Mouse (Mus musculus): ENCODE results near the gene Oxa1l. TPM values are rescaled to one million over a fixed set of nuclear protein-coding genes. Genes with fewer than 3 reads are reported as not detected.

Oxa1l gene
- polyA plus RNA-seq, 2 experiments: 52.7 to 82.1 TPM

GRCm38 (mm10) chr14:54352314-54352713, 8.3 kb upstream of the Oxa1l start:
- Histone ChIP-seq H3K4me3 (replicated peaks; ENCODE audit: low read length) (no peak overlapping the region), H3K27me3 (ENCODE audit: control insufficient read depth, insufficient read depth, low read length) (no peaks in the 10 kb centered on the region), H3K4me1 (ENCODE audit: control insufficient read depth, insufficient read depth, low read length) (no peaks in the 10 kb centered on the region), H3K27ac (replicated peaks; ENCODE audit: low read depth, low read length) (no peak overlapping the region), H3K9me3 (ENCODE audit: control insufficient read depth, low read length) (no peaks in the 10 kb centered on the region), H3K9ac (ENCODE audit: low read depth, low read length, severe bottlenecking) (no peak overlapping the region), H3K4me2 (replicated peaks; ENCODE audit: low read depth, low read length, severe bottlenecking) (no peak overlapping the region), H3K36me3 (ENCODE audit: control insufficient read depth, insufficient read depth, low read length) (no peaks in the 10 kb centered on the region)
- TF ChIP-seq POLR2A (IDR thresholded peaks at IDR 0.05; ENCODE audit: borderline replicate concordance, extremely low read depth, insufficient read depth, insufficient read length): no peak
- 81% methylated on average over 8 of the region's 8 CpGs for WGBS
- ATAC-seq (ENCODE audit: low FRiP score, low read depth) (no peak), DNase-seq (ENCODE audit: low spot score) (no peak)

- Histone ChIP-seq H3K9me3 (ENCODE audit: control insufficient read depth, low read length) (no peaks in the 10 kb centered on the region), H3K27me3 (ENCODE audit: control insufficient read depth, insufficient read depth, low read length) (no peaks in the 10 kb centered on the region), H3K4me2 (replicated peaks; ENCODE audit: low read depth, low read length, severe bottlenecking) (no peak overlapping the region), H3K9ac (ENCODE audit: low read depth, low read length, severe bottlenecking) (no peak overlapping the region), H3K4me3 (replicated peaks; ENCODE audit: low read length) (no peak overlapping the region), H3K36me3 (ENCODE audit: control insufficient read depth, insufficient read depth, low read length) (no peaks in the 10 kb centered on the region), H3K27ac (replicated peaks; ENCODE audit: low read depth, low read length) (no peak overlapping the region), H3K4me1 (ENCODE audit: control insufficient read depth, insufficient read depth, low read length) (no peaks in the 10 kb centered on the region)
- WGBS: 40% methylated on average over 1 of the region's 1 CpGs
- DNase-seq (ENCODE audit: low spot score): no peak
- TF ChIP-seq POLR2A (IDR thresholded peaks at IDR 0.05; ENCODE audit: borderline replicate concordance, extremely low read depth, insufficient read depth, insufficient read length): no peak
- ATAC-seq (ENCODE audit: low FRiP score, low read depth): no peak
Measured at GRCm38 (mm10) chr14:54354406-54354805, 6.2 kb upstream of the Oxa1l start.

- Histone ChIP-seq H3K9ac (ENCODE audit: low read depth, low read length, severe bottlenecking) (no peak overlapping the region), H3K27ac (replicated peaks; ENCODE audit: low read depth, low read length) (no peak overlapping the region), H3K27me3 (ENCODE audit: control insufficient read depth, insufficient read depth, low read length) (no peaks in the 10 kb centered on the region), H3K4me2 (replicated peaks; ENCODE audit: low read depth, low read length, severe bottlenecking) (no peak overlapping the region), H3K36me3 (ENCODE audit: control insufficient read depth, insufficient read depth, low read length) (peaks cover 41% of the 10 kb centered on the region), H3K4me1 (ENCODE audit: control insufficient read depth, insufficient read depth, low read length) (0 out of 2 replicates have a peak, but pooled peaks cover 5% of the 10 kb centered on the region), H3K4me3 (replicated peaks; ENCODE audit: low read length) (no peak overlapping the region), H3K9me3 (ENCODE audit: control insufficient read depth, low read length) (no peaks in the 10 kb centered on the region)
- no peak for DNase-seq (ENCODE audit: low spot score)
- WGBS: 96% methylated on average over 8 of the region's 8 CpGs
- ATAC-seq (ENCODE audit: low FRiP score, low read depth): no peak
- no peak for TF ChIP-seq POLR2A (IDR thresholded peaks at IDR 0.05; ENCODE audit: borderline replicate concordance, extremely low read depth, insufficient read depth, insufficient read length)
Measured at GRCm38 (mm10) chr14:54363156-54363555, 2.5 kb downstream of the Oxa1l start.

GRCm38 (mm10) chr14:54365026-54365645, 4.5 kb downstream of the Oxa1l start:
- Histone ChIP-seq H3K4me1 (ENCODE audit: control insufficient read depth, insufficient read depth, low read length) (0 out of 2 replicates have a peak, but pooled peaks cover 5% of the 10 kb centered on the region), H3K4me3 (replicated peaks; ENCODE audit: low read length) (no peak overlapping the region), H3K27me3 (ENCODE audit: control insufficient read depth, insufficient read depth, low read length) (no peaks in the 10 kb centered on the region), H3K36me3 (ENCODE audit: control insufficient read depth, insufficient read depth, low read length) (peaks cover 61% of the 10 kb centered on the region), H3K4me2 (replicated peaks; ENCODE audit: low read depth, low read length, severe bottlenecking) (no peak overlapping the region), H3K9ac (ENCODE audit: low read depth, low read length, severe bottlenecking) (no peak overlapping the region), H3K27ac (replicated peaks; ENCODE audit: low read depth, low read length) (no peak overlapping the region), H3K9me3 (ENCODE audit: control insufficient read depth, low read length) (no peaks in the 10 kb centered on the region)
- DNase-seq (ENCODE audit: low spot score) (no peak), ATAC-seq (ENCODE audit: low FRiP score, low read depth) (no peak)
- WGBS: 91% methylated on average over 5 of the region's 5 CpGs
- no peak for TF ChIP-seq POLR2A (IDR thresholded peaks at IDR 0.05; ENCODE audit: borderline replicate concordance, extremely low read depth, insufficient read depth, insufficient read length)

- Histone ChIP-seq H3K4me3 (replicated peaks; ENCODE audit: low read length) (no peak overlapping the region), H3K27ac (replicated peaks; ENCODE audit: low read depth, low read length) (no peak overlapping the region), H3K36me3 (ENCODE audit: control insufficient read depth, insufficient read depth, low read length) (peaks cover 71% of the 10 kb centered on the region), H3K4me1 (ENCODE audit: control insufficient read depth, insufficient read depth, low read length) (0 out of 2 replicates have a peak, but pooled peaks cover 4% of the 10 kb centered on the region), H3K9me3 (ENCODE audit: control insufficient read depth, low read length) (no peaks in the 10 kb centered on the region), H3K9ac (ENCODE audit: low read depth, low read length, severe bottlenecking) (no peak overlapping the region), H3K4me2 (replicated peaks; ENCODE audit: low read depth, low read length, severe bottlenecking) (no peak overlapping the region), H3K27me3 (ENCODE audit: control insufficient read depth, insufficient read depth, low read length) (no peaks in the 10 kb centered on the region)
- no peak for DNase-seq (ENCODE audit: low spot score)
- no peak for TF ChIP-seq POLR2A (IDR thresholded peaks at IDR 0.05; ENCODE audit: borderline replicate concordance, extremely low read depth, insufficient read depth, insufficient read length)
- ATAC-seq (ENCODE audit: low FRiP score, low read depth): no peak
- 88% methylated on average over 10 of the region's 10 CpGs for WGBS
Measured at GRCm38 (mm10) chr14:54366581-54366980, 5.9 kb downstream of the Oxa1l start.
